Mouse (Mus musculus): ENCODE measurements around the gene Orai3.

The Orai3 gene

DNA sequence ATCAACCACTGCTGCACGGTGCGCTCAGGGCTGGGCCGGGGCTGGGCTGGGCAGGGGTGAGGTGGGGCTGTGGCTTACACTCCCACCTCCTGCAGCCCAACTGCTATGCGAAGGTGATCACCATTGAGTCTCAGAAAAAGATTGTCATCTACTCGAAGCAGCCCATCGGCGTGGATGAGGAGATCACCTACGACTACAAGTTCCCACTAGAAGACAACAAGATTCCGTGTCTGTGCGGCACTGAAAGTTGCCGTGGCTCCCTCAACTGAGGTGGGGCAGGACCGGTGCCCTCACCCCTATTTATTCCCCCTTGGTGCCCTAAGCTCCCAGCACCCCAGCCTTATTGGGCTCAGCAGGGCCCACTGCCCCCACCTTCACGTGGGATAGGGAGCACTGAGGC is 29.6 kb downstream of the Orai3 start:
- DNase-seq (ENCODE audit: low read depth, low spot score): no peak

DNA sequence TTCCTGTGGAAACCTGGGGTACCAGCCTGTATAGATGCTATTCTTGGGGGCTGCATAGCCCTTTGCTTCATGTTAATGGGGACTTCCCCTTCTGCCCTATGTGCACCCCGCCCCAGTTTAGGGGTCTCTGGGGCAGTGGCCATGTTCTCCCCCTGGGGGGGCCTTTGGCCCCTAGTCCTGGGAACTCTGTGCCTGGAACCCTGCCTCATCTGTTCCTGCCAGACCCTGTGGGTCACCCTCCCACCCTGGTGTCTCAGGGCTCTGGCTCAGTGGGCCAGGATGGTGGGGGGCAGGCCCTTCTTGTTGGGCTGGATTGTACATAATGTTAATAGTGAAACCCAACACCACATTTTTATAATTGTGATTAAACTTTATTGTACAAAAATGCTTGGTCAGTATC is 30.1 kb downstream of the Orai3 start:
- no peak for DNase-seq (ENCODE audit: low read depth, low spot score)

DNA sequence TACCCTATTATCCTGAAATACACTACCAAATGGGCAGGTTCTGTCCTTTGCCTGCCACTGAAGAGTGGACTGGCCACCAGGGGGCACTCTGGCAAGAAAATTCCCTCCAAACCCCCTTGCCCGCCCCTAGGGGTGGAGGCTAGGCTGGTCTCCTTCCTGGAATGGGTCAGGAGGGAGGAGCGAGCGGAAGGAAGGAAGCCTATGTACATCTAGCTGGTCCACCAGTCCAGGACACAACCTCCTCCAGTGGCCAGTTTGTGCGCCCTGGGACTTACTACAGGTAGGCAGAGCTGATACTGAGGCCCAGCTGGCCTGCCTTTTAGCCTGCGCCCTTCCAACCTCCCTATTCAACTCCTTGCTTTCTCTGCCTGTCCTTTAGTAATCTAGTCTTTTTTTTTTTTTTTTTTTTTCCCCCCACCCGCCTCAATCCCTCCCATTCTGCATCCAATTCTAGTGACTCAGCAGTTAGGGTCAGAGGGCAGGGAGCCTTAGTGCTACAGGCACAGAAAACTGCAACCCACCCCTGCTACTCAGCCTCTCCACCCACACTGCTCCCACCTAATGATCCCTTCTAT is 30.9 kb downstream of the Orai3 start, which contains the start of gene Hsd3b7:
Gene Hsd3b7 (plus strand): TSS at position 170 of the 575 bp plus-strand sequence.
- peak; percentile 94 for DNase-seq (ENCODE audit: low read depth, low spot score)

DNA sequence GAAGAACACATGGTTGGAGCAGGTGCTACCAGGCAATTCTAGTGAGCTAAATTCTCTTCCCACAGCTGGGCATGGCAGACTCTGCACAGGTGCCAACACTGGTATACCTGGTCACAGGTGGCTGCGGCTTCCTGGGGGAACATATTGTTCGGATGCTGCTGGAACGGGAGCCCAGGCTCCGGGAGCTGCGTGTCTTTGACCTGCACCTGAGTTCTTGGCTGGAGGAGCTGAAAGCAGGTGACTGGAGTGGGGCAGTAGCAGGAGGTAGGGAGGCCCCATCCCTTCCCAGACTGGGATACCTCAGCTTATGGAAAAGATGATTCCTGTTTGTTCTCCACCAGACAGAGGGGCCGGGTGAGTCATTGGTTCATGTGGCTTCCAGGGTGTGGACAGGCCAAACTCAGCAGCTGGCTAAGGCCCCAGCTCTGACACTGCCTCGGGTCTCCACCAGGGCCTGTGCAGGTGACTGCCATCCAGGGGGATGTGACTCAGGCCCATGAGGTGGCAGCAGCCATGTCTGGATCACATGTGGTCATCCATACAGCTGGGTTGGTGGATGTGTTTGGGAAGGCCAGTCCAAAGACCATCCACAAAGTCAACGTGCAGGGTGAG is 31.5 kb downstream of the Orai3 start:
- DNase-seq (ENCODE audit: low read depth, low spot score): peak; percentile 54

DNA sequence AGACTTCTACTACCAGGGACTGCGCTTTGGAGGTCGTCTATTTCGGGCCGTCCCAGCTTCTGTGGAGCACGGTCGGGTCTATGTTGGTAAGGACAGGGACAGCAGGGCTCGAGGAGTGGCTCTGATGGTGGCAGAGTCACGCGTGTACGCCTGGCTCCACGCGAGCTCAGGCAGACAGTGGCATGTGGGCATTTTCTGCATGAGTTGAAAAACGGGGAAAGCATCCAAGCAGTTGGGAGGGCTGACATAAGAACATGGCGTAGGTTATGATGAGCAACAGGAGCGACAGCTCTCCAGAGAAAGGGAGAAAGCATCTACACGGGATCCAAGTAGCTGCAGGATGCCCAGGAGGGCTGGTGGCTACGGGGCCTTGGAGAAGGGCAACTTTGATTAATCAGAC is 32.7 kb downstream of the Orai3 start:
- peak; percentile 96 for DNase-seq (ENCODE audit: low read depth, low spot score)

DNA sequence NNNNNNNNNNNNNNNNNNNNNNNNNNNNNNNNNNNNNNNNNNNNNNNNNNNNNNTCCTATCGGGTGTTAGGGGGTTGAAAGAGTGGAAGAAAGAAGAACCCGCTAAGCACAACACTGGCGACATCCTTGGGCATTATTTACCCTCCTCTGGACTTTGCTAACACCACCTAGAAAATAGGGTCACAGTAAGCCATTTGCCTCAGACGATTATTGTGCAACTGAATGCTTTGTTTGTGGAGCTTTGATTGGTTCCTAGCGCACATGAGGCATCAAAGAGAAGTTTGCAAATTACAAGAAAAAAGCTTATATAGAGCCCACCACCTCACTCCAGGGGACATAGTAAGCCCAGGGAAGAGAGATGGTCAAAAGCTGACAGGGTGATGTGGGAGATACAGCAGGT is 39.2 kb downstream of the Orai3 start:
- DNase-seq (ENCODE audit: low read depth, low spot score): no peak

DNA sequence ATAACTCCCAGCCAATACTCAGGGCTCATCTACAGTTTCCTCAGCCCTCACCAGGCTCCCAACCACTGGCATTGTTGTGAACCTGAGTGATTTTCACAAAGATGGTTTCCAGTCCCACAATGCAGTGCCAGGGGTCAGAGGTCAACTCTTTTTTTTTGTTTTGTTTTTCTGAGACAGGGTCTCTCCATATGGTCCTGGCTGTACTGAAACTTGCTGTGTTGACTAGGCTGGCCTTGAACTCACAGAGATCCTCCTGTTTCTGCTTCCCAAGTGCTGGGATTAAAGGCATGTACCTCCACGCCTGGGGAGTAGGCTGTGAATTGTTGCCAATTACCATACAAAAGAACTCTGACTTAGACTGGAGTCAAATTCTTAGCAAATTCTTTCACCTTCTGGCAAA is 40.2 kb downstream of the Orai3 start:
- no peak for DNase-seq (ENCODE audit: low read depth, low spot score)

DNA sequence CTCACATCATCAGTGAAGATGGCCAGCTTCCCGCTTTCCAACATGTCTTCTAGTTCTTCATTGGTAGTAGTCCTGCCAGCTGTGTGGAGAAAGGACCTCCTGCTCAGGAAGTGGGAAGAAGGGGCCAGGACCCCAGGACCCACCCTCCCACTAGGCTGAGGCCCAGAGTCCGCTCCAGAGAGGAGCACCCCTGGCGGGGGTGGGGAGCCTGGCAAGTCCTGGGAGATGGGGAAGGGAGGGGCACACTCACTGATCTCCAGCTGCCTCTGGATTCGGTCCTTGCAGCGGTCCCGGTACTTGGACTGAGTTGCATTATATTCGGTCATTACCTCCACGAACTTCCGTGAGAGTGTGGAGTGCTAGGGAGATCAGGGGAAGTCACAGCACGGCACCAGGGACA is 41.0 kb downstream of the Orai3 start:
- DNase-seq (ENCODE audit: low read depth, low spot score): no peak

DNA sequence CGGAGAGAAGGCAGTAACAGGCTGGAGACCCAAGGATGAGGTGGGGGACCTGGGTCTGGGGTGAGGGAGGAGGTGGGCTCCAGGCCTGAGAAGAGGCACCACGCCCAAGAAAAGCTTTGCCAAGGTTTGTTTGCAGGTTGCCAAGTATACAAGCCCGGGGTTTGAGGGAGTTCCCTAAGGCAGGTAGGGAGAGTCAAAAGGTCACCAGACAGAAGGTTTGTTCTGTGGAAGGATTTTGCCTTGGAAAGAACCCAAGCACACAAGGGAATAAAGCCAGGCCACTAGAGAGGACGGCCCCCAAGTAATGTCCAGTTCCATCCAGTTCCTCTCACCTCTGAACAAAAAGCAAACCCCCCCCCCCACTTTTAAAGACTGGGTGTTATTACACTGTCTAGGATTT is 41.6 kb downstream of the Orai3 start:
- DNase-seq (ENCODE audit: low read depth, low spot score): no peak

DNA sequence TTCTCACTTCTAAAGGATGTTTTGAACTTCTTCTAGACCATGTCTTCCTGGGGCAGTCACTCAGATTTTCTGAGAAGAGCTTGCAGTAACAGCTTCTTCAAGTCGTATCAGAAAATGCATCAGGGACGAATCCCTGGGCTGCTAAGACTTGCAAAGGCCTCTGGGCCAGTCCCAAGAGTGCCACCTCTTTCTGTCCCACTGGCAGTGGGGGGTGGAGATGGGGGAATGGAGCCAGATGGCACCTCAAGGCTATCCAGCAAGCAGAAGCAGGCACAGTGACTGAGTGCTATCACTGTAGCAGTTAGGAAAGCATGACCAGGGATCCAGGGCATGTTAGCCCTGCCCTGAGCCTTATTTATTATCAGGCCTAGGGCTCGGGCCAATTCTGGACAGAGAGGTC is 42.7 kb downstream of the Orai3 start:
- no peak for DNase-seq (ENCODE audit: low read depth, low spot score)

DNA sequence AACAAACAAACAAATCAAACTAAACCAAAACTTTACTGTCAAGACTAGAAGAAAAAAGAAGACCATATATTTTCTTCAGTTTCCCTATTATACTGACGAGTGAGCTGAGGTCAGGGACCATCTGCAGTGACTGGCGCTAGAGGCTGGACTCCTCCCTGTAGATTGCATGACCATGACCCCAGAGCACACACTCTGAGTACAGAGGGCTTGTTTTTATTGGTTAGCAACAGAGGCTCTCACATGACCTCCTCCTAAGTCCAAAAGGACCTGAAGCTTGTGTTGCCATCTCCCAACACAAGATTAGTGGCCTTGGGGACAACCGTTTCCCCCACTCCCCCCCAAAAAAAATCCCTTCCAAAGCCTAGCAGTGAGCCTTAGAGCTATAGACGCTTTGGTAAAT is 44.2 kb downstream of the Orai3 start:
- DNase-seq (ENCODE audit: low read depth, low spot score): no peak

DNA sequence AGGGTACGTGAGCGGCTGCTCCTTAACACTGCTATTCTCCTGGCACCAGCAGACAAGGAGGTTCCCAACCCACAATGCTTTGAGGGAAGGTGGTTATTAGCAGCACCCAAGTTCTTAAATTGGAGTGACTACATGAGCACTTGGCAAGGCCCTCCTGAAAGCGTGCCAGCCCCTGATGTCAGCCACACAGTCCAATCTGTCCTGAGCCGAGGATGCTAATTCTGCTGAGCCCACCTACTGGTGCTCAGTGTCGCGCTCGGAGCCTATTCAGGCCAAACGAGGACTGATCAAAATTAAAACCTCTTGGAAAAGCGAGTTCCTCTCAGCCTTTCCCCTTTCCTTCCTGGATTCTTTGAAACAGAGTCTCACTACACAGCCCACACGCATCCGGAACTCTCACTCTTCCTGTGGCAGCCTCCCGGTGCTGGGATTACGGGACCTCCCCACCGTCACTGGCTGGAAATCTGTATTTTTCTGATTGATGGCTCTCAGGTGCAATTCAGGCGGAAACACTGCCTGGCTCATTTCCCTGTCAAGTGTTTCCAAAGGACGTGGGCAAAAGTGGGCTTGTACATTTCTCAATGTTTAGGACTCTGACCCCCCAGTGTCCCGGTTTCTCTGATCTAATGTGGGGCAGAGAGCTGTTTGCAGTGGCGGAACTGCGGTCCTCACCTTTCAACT is 44.8 kb downstream of the Orai3 start:
- DNase-seq (ENCODE audit: low read depth, low spot score): peak; percentile 99

DNA sequence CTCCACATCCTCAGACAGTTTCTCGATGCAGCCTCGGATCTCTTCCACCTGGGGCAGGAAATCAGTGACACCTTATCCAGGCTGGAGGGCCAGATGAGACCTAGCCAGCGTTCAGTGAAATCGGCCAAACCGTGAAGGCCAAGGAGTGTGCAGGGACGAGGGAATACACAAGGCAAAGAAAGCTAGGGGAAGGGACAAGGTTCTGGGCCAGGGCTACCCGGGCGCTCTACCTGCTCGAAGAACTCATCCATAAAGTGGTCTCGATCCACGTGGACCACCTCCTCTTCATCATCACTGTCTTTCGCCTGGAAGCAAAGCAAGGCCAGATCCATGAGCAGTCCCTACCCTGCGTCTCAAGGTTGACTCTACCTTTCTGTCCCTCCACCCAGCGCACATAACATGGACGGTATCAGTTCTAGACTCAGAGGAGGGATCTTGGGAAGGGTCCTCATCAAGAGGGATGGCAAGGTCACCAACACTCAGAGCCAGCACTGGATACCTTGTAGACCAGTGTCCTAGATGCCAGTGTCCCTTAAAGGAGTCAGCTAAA is 45.6 kb downstream of the Orai3 start:
- DNase-seq (ENCODE audit: low read depth, low spot score): no peak

DNA sequence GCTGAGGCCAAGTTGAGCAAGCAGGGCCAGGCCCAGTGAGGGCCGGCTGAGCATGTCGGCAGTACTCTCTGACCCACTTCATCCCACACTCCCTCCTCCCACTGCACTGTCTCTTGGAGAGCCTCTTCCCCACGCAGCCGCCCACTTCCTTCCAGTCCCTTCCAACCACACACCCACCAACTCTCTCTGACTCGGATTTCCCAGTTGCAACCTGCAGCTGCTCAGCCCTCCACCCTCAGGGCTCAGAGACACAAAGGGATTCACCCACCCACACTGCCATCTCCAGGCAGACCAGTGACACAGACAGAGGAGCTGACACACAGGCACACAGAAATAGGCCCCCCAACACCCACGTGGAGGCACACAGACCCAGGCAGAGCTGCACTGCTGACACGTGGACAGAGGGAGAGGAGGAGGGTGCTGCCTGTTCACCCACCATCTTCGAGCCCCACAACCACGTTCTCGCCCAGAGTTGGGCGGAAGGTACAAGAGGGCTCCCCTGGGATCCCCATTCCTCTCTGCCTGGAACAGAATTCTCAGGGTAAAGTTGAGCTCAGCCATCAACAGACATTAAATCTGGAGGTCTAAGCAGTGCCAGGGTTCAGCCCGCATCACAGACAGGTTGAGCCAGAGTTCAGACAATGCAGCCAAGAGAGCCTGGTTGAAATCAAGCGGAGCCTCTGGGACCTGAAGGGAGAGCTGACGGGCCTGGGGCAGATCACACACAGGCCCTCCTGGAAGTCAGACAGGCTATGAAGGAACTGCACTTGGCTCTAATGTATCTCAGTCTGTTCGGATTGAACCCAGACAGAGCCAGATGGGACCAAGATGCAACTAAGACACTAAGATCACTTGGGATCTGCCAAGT is 46.6 kb downstream of the Orai3 start:
- peak; percentile 95 for DNase-seq (ENCODE audit: low read depth, low spot score)

DNA sequence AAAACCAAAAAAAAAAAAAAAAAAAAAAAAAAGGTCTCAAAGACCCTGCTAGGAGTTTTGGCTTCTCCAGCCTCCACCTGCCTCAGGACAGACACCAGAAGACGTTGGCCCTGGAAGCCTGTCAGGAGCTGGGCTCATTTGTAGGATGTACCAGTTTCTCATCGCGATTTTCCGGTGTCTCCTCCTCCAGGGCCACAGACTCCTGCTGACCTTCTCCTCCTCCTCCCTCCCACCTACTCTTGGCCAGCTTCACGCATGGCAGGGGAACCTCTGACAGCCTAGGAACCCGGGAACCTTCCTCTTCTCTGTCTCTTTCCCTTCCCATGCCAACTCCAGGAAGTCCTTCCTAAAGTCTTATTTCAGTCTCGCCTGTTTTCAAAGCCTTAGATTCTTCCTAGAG is 47.4 kb downstream of the Orai3 start:
- DNase-seq (ENCODE audit: low read depth, low spot score): peak; percentile 25

DNA sequence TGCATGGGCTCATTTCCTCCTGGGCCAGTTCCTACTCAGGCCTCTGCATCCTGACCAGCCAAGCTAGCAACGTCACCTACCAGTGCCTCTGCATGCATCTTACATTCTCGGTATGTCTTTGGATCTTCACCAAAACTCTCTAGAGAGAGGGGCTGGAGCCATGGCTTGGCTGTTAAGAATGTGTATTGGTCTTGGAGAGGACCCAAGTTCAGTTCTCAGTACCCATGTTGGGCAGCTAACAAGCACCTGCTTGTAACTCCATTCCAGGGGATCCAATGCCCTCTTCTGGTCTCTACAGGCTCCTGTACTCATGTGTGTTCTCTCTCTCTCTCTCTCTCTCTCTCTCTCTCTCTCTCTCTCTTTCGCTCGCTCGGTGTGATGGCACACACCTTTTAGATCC is 48.2 kb downstream of the Orai3 start:
- DNase-seq (ENCODE audit: low read depth, low spot score): no peak

DNA sequence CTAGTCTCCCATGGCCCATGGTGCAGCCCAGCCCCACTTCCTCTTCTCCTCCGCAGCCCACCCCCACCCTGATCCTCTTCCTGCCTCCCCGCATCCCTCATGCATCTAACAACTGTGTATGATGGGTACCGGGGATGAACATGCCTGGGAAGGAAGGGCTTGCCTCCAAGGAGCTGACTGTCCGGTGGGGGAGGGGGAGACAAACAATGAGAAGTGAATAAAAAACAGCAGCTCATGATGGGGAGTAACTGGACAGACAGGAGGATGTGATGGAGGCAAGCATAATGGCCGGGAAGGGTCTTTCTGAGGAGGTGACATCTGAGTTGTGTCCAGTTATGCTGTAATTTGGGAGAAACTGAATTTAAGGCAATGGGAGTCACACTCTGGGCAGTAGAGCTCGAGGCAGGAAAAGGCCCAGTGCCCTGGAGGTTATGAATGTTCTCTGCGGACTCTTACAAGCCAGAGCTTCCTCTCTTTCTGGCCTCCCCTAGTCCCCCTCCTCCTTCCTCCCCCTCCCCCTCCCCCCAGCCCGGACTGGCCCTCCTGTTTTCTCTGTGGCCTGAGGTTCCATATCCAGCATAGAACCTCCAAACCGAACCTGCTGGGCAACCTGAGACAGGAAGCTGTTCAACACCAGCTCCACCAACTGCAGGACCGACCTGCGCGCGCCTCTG is 51.4 kb downstream of the Orai3 start:
- DNase-seq (ENCODE audit: low read depth, low spot score): no peak

DNA sequence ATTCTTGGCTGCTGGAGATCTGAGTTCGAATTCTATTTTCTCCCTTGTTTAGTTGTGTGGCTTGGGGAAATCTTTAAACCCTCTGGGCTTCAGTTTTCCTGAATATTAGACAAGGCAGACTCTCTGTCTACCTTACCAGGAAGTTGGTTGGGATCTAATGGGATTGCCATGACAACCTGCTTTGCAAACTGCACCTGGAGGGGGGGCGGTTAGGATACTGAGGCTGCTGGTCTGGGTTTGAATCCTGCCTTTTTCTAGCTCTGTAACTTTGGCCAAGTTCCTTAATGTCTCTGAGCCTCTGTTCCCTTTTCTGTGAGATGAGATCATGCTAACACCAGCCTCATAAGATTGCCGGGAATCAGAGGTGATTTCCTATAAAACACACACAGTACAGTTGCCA is 52.9 kb downstream of the Orai3 start:
- DNase-seq (ENCODE audit: low read depth, low spot score): no peak

DNA sequence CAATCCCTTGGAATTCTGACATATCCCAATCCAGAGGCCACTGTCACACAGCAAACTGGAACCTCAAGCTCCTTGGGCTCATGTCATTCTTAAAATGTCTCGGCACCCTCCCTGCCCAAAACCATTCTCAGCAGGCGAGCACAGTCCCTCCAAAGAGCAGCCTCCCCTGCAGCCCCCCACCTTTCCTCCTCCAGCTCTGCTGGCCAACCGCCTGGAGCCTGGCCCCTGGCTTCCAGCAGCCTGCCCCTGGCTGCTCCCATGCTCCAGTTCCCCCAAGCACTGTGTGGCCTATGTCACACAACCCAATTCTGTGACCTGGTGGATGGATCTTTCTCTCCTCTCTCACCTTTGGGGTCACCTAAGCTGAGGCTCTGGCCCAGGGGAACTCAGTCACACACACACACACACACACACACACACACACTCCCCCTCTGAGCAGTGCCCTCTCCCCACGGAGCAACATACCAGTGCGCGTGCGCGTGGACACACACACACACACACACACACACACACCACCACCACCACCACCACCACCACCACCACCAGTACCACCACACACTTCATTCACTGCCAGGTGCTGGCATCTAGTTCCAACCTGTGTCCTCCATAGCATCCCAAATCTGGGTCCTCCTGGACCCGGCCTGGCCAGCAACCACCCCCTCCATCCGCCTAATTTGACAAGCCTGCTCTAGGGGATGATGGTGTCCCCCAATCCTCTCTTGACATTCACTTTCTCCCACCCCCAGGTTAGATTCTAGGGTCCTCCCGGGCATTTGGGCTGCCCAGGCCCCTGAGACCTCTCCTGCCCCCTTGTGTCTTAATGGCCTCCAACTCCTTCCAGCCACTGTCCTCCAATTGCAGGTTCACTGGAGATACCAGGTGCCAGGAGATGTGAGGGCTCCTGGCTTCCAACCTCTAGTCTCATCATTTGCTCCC is 53.9 kb downstream of the Orai3 start:
- peak; percentile 71 for DNase-seq (ENCODE audit: low read depth, low spot score)

DNA sequence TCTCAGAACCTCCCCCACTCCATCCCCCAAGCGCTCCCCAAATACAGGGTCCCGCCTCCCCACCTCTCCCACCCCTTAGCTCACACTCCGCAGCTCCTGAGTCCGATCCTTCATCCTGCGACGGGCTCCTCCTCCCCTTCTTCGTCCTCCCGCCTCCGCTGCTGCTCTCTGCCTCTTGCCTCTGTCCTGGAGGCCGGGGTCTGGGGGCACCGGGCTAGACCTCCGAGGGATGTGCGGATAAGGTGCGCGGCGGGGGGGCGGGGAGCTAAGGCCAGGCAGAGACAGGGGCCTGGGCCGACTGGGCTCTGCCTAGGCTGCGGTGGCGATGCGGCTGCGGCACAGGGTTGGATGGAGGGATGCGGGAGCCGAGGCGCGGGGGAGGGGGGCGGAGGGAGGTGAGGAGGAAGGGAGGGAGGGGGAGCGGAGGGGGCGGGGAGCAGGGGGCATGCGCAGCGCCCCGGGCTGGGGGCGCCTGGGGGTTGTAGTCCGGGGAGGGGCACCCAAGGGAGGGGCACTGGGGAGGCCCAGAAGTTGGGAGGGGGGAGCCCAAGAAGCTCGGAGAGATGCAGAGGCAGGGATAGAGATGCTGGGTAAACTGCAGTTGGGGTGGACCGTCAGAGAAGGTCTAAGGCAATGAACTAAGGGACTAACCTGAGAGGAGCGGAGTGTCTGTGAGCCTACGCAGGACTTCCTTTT is 54.7 kb downstream of the Orai3 start, which contains the start of the genes Stx4a and Stx1b:
Gene Stx4a (plus strand): TSS at position 119 of the 696 bp plus-strand sequence.
Gene Stx1b (minus strand): TSS at position 374 of the 696 bp plus-strand sequence.
- DNase-seq (ENCODE audit: low read depth, low spot score): peak; percentile 94

Measured in brain, adult 2 months (tissue).